Comparison of ENCODE assay signal across 9 mouse cellular contexts in genomic region chr4:137698076-137698985, GRCm38 (mm10). TPM values are rescaled to one million over a fixed set of nuclear protein-coding genes. Genes with fewer than 3 reads are reported as not detected.
DNase-seq lines count a peak whose midpoint lies in the region; ATAC-seq and TF ChIP-seq lines count a peak whose summit lies in the region.
"Had no signal": no experiment of that assay in that cellular context is flagged by ENCODE, and none has a peak within 500 bp of the region (broad histone marks: within the 10 kb centered on the region; RNA-seq: fewer than 3 reads in every experiment).

No protein-coding gene starts in this region.

- peak overlapping the region; percentile 19; the same call in 1 of the 2 replicates for H3K27ac ChIP-seq in heart, embryonic 15.5 days
- H3K27ac ChIP-seq in kidney, adult 2 months (ENCODE audit: insufficient read depth, low read depth, low read length) = peak overlapping the region; percentile 96
- H3K27ac ChIP-seq in lung, embryonic 14.5 days (ENCODE audit: low read depth) = peak overlapping the region; percentile 82
- no peak overlapping the region for H3K27ac ChIP-seq in thymus, adult 2 months (ENCODE audit: control insufficient read depth, insufficient read depth, low read length)

- 57% methylated on average over 7 of the region's 7 CpGs for WGBS in heart, embryonic 15.5 days
- WGBS in kidney, adult 2 months = 39% methylated on average over 7 of the region's 7 CpGs
- 51% methylated on average over 7 of the region's 7 CpGs for WGBS in lung, embryonic 14.5 days
- WGBS in thymus, adult 2 months = 84% methylated on average over 7 of the region's 7 CpGs

- H3K4me1 ChIP-seq in heart, embryonic 15.5 days (replicated peaks) = peaks cover 48% of the 10 kb centered on the region
- H3K4me1 ChIP-seq in kidney, adult 2 months (ENCODE audit: control insufficient read depth, insufficient read depth, low read length) = peaks cover 6% of the 10 kb centered on the region
- H3K4me1 ChIP-seq in lung, embryonic 14.5 days (ENCODE audit: insufficient read depth) = 0 out of 2 replicates have a peak, but pooled peaks cover 7% of the 10 kb centered on the region
- H3K4me1 ChIP-seq in thymus, adult 2 months (replicated peaks; ENCODE audit: control insufficient read depth, insufficient read depth, low read length) = no peaks in the 10 kb centered on the region

- no peak overlapping the region for H3K9ac ChIP-seq in heart, embryonic 15.5 days
- no peak overlapping the region for H3K9ac ChIP-seq in lung, embryonic 14.5 days

- TF ChIP-seq POLR2A in kidney, adult 2 months (IDR thresholded peaks at IDR 0.05; ENCODE audit: low read depth, low read length) = no peak
- TF ChIP-seq POLR2A in thymus, adult 2 months (IDR thresholded peaks at IDR 0.05; ENCODE audit: control insufficient read depth, extremely low read depth, insufficient read depth, low read length, poor library complexity) = no peak

- no peaks in the 10 kb centered on the region for H3K9me3 ChIP-seq in heart, embryonic 15.5 days (replicated peaks)
- H3K9me3 ChIP-seq in lung, embryonic 14.5 days (ENCODE audit: low read depth, low read length) = no peaks in the 10 kb centered on the region

- DNase-seq in heart, postnatal 25 days (ENCODE audit: low spot score) = no peak
- peak; percentile 82 to 83 for DNase-seq in cerebellum, adult 18-20 months
- peak; percentile 77 for DNase-seq in kidney, adult 2 months
- DNase-seq in lung, embryonic 14.5 days = peak; percentile 53
- DNase-seq in left cerebral cortex, adult 11 months (ENCODE audit: low spot score) = no peak
- DNase-seq in frontal cortex, postnatal 36 days (ENCODE audit: low spot score in 2 of 2) = no peak
- no peak for DNase-seq in thymus, adult 2 months
- DNase-seq: embryo, embryonic 11 days had no signal

- no peaks in the 10 kb centered on the region for H3K36me3 ChIP-seq in heart, embryonic 15.5 days
- H3K36me3 ChIP-seq in kidney, adult 2 months (ENCODE audit: control insufficient read depth, insufficient read depth, low read length) = no peaks in the 10 kb centered on the region
- H3K36me3 ChIP-seq in lung, embryonic 14.5 days (ENCODE audit: insufficient read depth) = no peaks in the 10 kb centered on the region
- no peaks in the 10 kb centered on the region for H3K36me3 ChIP-seq in thymus, adult 2 months (ENCODE audit: control insufficient read depth, insufficient read depth, low read length)

- ATAC-seq in heart, embryonic 15.5 days (replicated peaks; ENCODE audit: insufficient number of reproducible peaks, insufficient read depth, low FRiP score, low read depth) = no peak; the same call in 1 of the 2 replicates
- peak; percentile 68 for ATAC-seq in lung, embryonic 14.5 days (ENCODE audit: insufficient read depth)

- intact Hi-C loops in heart, postnatal 25 days (cut with DNase I) = no loop called here

- H3K4me2 ChIP-seq in heart, embryonic 15.5 days = no peak overlapping the region
- H3K4me2 ChIP-seq in lung, embryonic 14.5 days = no peak overlapping the region

- TF ChIP-seq CTCF in kidney, adult 2 months (conservative IDR thresholded peaks at IDR 0.05; ENCODE audit: insufficient read depth, insufficient read length, low read depth, low read length) = no peak
- TF ChIP-seq CTCF in lung, embryonic 14.5 days (IDR thresholded peaks at IDR 0.05; ENCODE audit: low read depth) = no peak
- no peak for TF ChIP-seq CTCF in thymus, adult 2 months (IDR thresholded peaks at IDR 0.05; ENCODE audit: borderline replicate concordance, control insufficient read depth, extremely low read depth, insufficient read depth, low read length, poor library complexity)

- H3K27me3 ChIP-seq in heart, embryonic 15.5 days = peaks cover 16% of the 10 kb centered on the region; the same call in 1 of the 2 replicates
- H3K27me3 ChIP-seq in kidney, adult 2 months (replicated peaks; ENCODE audit: control insufficient read depth, insufficient read depth, low read length) = no peaks in the 10 kb centered on the region
- no peaks in the 10 kb centered on the region for H3K27me3 ChIP-seq in lung, embryonic 14.5 days (ENCODE audit: insufficient read depth, low read length)
- no peaks in the 10 kb centered on the region for H3K27me3 ChIP-seq in thymus, adult 2 months (ENCODE audit: control insufficient read depth, insufficient read depth, low read length)

- no peak overlapping the region for H3K4me3 ChIP-seq in heart, embryonic 15.5 days
- H3K4me3 ChIP-seq in kidney, adult 2 months (ENCODE audit: insufficient read depth, low read depth, low read length) = no peak overlapping the region
- H3K4me3 ChIP-seq in lung, embryonic 14.5 days (ENCODE audit: low read depth, low read length) = no peak overlapping the region
- no peak overlapping the region for H3K4me3 ChIP-seq in thymus, adult 2 months (ENCODE audit: control insufficient read depth, insufficient read depth, low read length)

RNA-seq across cellular contexts. Expression of gene Rap1gap, which starts 33.8 kb away (rescaled TPM):
- polyA plus RNA-seq in heart, embryonic 15.5 days (2015; fragmentation: Nextera tagmentation; extraction: Ambion mirVana) = 5.6 and 7.2 TPM in 2 replicates
- 10 to 100 TPM; 13.8 to 19.4 TPM for total RNA-seq in heart, postnatal 25 days (2021)
- 213 and 248 TPM in 2 replicates for polyA plus RNA-seq in kidney, adult 2 months (2012; rRNA removed)
- polyA plus RNA-seq in lung, embryonic 14.5 days (2014; fragmentation: Nextera tagmentation; extraction: Ambion mirVana) = 7.0 and 8.4 TPM in 2 replicates
- polyA plus RNA-seq in thymus, adult 2 months (2012; rRNA removed) = 23.5 and 26.1 TPM in 2 replicates

Comparison
In these comparisons a context has a peak if more than half of its experiments do, and no peak if none do; other contexts are left out.
1. DNase-seq: peak in cerebellum, adult 18-20 months (2 of 2), kidney, adult 2 months (single experiment) and lung, embryonic 14.5 days (single experiment); none in heart, postnatal 25 days (single experiment), left cerebral cortex, adult 11 months (single experiment), frontal cortex, postnatal 36 days (0 of 2) and thymus, adult 2 months (single experiment).